Mouse (Mus musculus) v-Abl transformed pro-B cells (cell line): ENCODE measurements around the gene Gm20518.

Experiments
- in situ Hi-C, 2 experiments: fragments of 400-800 bp; cut with MboI; formaldehyde crosslinking; loops; one replicate each; pipeline ENCODE4 v1.15.1; 2025; ENCODE audit not compliant: unreplicated experiment in 2 of 2

The Gm20518 gene

GRCm38 (mm10) chr16:17911052-17911595, 19.7 kb upstream of the Gm20518 start, which contains the start of gene Ess2:
Gene Ess2 (minus strand): TSS chr16:17911348.
- in situ Hi-C loops: loop anchor here (5.0 kb wide), 2 partner anchors 76 to 126 kb away; no protein-coding TSS in a partner anchor

- in situ Hi-C loops: no loop called here
Measured at GRCm38 (mm10) chr16:17898462-17898861, 7.0 kb upstream of the Gm20518 start, which contains the start of the genes Dgcr2 and Tssk2. Gene Dgcr2 (minus strand): TSS chr16:17898562. Gene Tssk2 (plus strand): TSS chr16:17898637.

DNA sequence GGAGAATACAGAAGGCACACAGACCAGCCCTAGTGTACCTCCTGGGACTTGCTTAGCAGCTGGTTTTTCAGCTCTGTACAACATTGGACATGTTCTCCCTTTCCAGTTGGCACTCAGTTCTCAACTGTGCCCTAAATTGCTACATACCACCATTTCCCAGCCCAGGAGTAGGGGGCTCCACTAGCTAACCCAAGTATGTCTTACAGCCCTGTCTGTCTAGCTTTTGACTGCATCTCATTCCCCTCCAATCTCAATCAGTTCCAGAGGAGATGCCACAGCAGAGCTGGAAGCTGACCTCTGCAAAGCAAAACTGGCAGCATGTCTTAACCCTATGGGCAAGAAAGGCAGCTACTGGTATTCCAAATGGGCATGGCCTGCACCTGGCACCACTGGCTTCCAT, 4.6 kb upstream of the Gm20518 start:
- in situ Hi-C loops: no loop called here

DNA sequence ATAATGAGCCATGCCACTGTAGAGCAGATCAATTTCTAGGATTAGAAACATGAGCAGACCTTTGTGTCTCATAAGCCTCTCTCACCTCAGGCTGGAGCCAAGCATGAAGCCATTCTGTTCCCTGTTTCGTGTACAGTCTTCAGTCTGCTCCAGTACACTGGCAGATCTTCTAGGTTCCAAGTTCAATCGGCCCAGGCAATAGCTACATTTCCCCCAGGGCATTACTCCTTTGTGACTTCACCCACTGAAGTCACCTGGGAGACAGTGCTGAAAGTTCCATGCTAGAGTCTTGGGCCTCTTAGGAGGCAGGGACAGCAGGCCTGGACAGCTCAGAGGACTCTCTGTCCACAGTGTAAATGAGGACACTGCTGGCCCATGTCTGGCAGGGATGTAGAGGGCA, 2.5 kb upstream of the Gm20518 start, which contains the start of gene Tssk1:
Gene Tssk1, plus strand, starts transcription at position 301 of the 400 bp plus-strand sequence.
- in situ Hi-C loops: loop anchor here in 1 of 2 experiments (5.0 kb wide), 1 partner anchor 37 kb away; no protein-coding TSS in a partner anchor

DNA sequence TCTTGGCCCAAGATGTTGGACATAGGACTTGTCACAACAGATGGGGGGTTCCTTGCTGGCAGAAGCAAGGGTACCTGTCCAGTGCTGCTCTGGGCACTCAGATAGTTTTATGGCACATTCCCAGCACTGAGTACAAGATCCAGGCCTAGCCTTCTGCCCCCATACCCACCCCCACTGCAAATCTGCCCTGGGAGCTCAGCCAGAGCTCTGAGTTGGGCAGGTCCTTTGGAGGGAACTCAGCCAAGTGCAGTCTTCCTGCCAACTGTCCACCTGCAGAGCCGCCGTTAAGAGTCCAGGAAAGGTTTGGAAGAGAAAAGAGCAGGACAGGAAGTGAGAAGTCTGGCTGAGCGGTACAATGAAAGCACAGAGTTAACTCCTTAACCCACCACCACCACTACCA, 1.1 kb upstream of the Gm20518 start:
- in situ Hi-C loops: loop anchor here in 1 of 2 experiments (5.0 kb wide), 1 partner anchor 35 kb away; no protein-coding TSS in a partner anchor

GRCm38 (mm10) chr16:17890917-17891566, 429 bp downstream of the Gm20518 start:
- in situ Hi-C loops: loop anchor here in 1 of 2 experiments (5.0 kb wide), 1 partner anchor 34 kb away; no protein-coding TSS in a partner anchor

DNA sequence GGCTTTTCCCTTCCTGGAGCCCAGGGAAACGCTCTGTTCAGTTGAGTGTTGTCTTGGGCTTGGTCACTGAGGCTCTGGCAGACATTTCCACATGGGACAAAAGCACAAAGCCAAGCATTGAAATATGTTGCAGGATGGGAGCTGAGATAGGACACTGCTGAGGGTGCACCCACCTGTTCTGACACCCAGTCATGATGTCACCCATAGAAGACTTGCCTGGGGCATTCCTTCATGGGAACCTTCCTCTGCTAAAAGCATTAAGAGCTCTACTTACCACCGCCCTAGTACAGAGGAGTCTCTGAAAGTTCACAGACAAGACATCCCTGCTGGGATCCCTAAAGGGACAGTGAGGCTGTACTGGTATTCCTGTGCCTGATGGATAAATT, 1.1 kb downstream of the Gm20518 start:
- in situ Hi-C loops: loop anchor here in 1 of 2 experiments (5.0 kb wide), 1 partner anchor 33 kb away; no protein-coding TSS in a partner anchor

DNA sequence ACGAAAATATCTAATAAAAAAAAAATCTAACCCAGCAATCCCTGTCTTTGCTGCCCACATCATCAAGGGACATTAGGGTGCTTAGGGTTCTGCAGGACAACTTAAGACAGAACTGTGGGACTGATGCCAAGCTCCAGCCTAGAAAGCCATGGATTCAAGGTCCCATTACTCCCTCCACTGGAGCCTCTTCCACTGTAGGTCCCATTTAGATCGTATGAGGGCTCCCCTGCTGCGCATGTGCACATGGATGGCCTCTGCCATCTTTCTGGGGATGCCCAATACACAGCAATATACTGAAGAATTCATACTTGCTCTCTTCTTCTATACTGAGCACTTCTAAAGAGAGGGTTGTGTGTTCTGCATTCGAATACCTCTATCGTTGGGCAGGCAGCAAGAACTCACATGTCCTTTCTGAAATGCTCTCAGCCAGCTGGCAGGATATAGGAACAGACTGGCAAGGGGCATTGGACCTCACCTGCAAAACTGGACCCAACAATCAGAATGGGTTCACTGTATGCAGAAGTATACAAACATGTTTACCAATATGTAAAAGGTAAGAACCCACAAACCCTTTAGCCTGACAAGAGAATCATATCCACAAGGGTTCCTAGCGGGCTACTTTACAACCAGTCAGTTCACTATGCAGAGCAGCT, 1.7 kb downstream of the Gm20518 start:
- in situ Hi-C loops: loop anchor here in 1 of 2 experiments (5.0 kb wide), 1 partner anchor 33 kb away; no protein-coding TSS in a partner anchor

GRCm38 (mm10) chr16:17884116-17884515, 7.4 kb downstream of the Gm20518 start:
- in situ Hi-C loops: no loop called here

DNA sequence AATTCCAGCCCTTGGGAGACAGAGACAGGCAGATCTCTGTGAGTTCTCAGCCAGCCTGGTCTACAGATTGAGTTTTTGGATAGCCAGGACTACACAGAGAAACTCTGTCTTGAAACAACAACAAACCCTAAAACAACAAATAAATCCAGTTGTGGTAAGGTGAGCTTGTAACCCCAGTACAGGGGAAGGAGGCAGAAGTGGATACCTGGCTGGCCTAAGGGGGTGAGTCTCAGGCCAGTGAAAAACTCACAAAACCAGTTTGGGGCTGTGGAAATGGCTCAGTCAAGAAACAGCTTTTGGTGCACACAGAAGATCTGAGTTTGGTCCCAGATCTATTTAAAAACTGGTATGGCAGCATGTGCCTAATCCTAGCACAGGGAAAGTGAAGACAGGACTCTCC, 9.3 kb downstream of the Gm20518 start:
- in situ Hi-C loops: no loop called here

GRCm38 (mm10) chr16:17879571-17879970, 11.9 kb downstream of the Gm20518 start:
- in situ Hi-C loops: no loop called here

DNA sequence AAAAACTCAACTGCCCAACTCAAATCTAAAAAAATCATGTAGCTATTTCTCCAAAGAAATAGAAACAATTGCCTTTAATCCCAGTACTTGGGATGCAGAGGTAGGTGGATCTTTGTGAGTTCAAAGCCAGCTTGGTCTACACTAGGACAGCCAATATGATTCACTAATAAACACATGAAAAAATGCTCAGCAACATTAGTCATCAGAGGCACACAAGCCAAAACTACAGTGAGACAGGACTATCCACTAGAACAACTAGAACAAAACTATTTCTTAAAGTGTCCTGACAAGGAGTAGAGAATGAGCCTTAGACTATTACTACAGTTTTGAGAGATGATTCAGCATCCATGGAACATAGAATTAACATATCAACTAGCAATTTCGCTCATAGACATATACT, 15.4 kb downstream of the Gm20518 start:
- in situ Hi-C loops: no loop called here

DNA sequence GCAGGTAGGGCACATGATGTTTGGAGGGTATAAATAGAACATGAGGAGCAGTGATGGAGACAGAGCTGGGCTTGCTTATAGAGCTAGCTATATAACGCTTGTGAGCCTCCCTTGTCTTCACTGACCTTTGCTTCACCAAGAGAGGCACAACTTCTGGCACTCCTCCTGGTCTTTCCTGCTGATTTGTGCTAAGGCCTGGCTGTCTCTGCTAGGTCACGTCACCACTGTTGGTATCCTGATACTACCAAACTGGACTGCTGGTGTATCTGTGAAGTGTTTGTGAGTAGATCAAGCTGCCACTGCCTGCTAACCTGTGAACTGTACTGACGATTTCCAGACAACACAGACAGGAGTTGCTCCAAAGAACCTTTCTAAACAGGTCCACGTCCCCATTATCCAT, 16.3 kb downstream of the Gm20518 start:
- in situ Hi-C loops: no loop called here

- in situ Hi-C loops: no loop called here
Measured at GRCm38 (mm10) chr16:17872995-17873394, 18.5 kb downstream of the Gm20518 start.

GRCm38 (mm10) chr16:17871248-17871647, 20.2 kb downstream of the Gm20518 start:
- in situ Hi-C loops: no loop called here

GRCm38 (mm10) chr16:17865770-17866169, 25.7 kb downstream of the Gm20518 start:
- in situ Hi-C loops: no loop called here

DNA sequence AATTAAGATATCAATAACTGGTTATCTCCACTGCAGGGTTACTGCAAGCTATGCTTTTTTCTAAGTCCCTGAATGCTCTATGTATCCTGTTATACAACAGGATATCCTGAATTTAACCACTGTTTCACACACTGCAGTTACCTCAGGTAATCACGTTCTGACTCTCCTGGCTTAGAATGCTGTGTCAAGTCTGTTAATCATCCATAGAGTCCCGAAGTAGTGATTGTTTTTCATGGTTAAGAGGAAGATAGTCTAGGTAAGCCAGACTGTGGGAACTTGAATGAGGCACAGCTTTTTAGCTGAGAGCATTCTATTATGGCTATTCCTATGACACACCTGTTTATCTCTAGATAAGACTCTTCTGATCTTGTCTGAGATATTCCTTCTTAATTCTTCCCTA, 26.2 kb downstream of the Gm20518 start:
- in situ Hi-C loops: no loop called here

GRCm38 (mm10) chr16:17858592-17858991, 32.9 kb downstream of the Gm20518 start:
- in situ Hi-C loops: loop anchor here in 1 of 2 experiments (5.0 kb wide), 3 partner anchors 34 to 179 kb away; partner anchors contain the start of genes Gm20518 and Tssk1

DNA sequence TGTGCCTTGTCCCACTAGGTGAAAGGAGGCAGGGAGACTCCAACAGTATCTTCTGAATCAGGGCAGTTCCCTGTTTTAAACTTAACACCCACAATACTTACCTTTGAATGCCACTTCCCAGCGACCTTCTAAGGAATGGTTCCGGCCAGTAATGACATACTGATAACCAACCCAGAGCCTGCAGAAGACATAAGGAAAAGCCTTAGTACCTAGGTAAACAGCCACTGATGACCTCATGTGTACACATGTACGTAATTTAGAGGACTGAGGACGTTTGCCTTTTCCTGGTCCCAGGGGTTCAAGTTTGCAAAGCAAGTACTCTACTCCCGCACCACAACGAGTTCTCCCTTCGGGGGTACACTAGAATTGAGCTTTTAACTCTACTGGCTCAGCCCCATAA, 34.3 kb downstream of the Gm20518 start:
- in situ Hi-C loops: loop anchor here in 1 of 2 experiments (5.0 kb wide), 3 partner anchors 35 to 180 kb away; partner anchors contain the start of genes Gm20518 and Tssk1

DNA sequence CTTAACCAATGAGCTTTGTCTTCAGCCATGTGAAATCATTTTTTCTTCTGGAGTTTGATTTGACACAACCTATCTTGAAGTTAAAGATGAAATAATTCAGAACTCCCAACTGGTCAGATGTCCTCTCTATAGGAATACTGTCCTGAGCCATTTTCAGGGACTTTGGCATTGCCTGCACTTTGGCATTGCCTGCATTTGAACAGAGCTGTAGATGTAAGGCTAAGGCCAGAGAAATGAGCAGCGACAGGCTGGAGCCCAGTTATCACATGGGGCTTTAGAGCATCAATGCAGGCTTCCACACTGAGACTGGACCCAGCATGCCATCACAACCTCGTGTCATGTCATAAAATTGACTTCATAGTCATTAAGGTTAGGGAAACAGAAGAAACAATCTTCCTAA, 38.2 kb downstream of the Gm20518 start:
- in situ Hi-C loops: no loop called here

DNA sequence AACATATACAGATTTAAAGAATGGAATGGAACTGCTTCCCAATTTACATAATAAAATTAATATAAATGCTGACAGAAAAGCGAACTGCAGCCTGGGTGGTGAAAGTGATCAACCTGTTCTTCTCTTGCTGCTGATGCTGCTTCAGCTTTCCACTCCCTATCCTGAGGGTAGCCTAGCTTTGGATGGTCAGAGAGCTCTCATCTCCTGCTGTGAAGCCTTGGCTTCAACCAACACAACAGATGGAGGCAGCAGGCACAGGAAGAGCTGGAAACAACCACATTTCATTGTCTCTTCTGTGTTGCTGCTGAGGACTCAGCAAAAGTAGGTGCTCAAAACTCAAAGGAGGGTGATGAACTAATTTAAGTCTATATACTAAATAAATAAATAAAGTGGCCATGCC, 39.6 kb downstream of the Gm20518 start:
- in situ Hi-C loops: no loop called here
